Mouse (Mus musculus) cerebellum, postnatal 25 days (tissue): ENCODE measurements at regions not wholly inside any gene's neighbourhood (a gene's known extent, or its start where the extent isn't known, plus 50 kb on each side); places are given as distances from the start of the nearest gene placed in this dataset.

Experiments used
- DNase-seq, 2 experiments: peaks; one replicate each; pipeline ENCODE4 v3.0.0; 2021; ENCODE audit warnings: mixed read lengths in 2 of 2

- peak in 1 of 2 experiments; percentile 5 for DNase-seq
Observed at GRCm38 (mm10) chr3:38820787-38821186, 66.0 kb upstream of the Fat4 start.

GRCm38 (mm10) chr3:38820315-38820714, 66.4 kb upstream of the Fat4 start:
- peak; percentile 5 to 43 for DNase-seq

- DNase-seq, result no peak
Observed at GRCm38 (mm10) chr3:38817651-38818050, 69.1 kb upstream of the Fat4 start.

GRCm38 (mm10) chr3:38812457-38812856, 74.3 kb upstream of the Fat4 start:
- DNase-seq, result no peak

GRCm38 (mm10) chr3:38811635-38812034, 75.1 kb upstream of the Fat4 start:
- DNase-seq, result no peak

GRCm38 (mm10) chr3:38806469-38807055, 80.2 kb upstream of the Fat4 start:
- DNase-seq, result no peak

- DNase-seq, result no peak
Observed at GRCm38 (mm10) chr3:38806036-38806435, 80.7 kb upstream of the Fat4 start.

- no peak for DNase-seq
Observed at GRCm38 (mm10) chr3:38795646-38796301, 91.0 kb upstream of the Fat4 start.

GRCm38 (mm10) chr3:38793221-38793620, 93.5 kb upstream of the Fat4 start:
- DNase-seq, result no peak

- no peak for DNase-seq
Observed at GRCm38 (mm10) chr3:38788751-38789150, 98.0 kb upstream of the Fat4 start.

GRCm38 (mm10) chr3:38783711-38784110, 103.0 kb upstream of the Fat4 start:
- no peak for DNase-seq

GRCm38 (mm10) chr3:38783051-38783450, 103.7 kb upstream of the Fat4 start:
- no peak for DNase-seq

- no peak for DNase-seq
Observed at GRCm38 (mm10) chr3:38776743-38777366, 109.9 kb upstream of the Fat4 start.

GRCm38 (mm10) chr3:38754632-38755123, 132.1 kb upstream of the Fat4 start:
- DNase-seq, result no peak

GRCm38 (mm10) chr3:38753446-38754205, 133.1 kb upstream of the Fat4 start:
- no peak for DNase-seq

GRCm38 (mm10) chr3:38742155-38742554, 144.6 kb upstream of the Fat4 start:
- no peak for DNase-seq

- no peak for DNase-seq
Observed at GRCm38 (mm10) chr3:38722606-38723005, 164.1 kb upstream of the Fat4 start.

- DNase-seq, result no peak
Observed at GRCm38 (mm10) chr3:38712078-38712873, 174.5 kb upstream of the Fat4 start.

GRCm38 (mm10) chr3:38711229-38711628, 175.5 kb upstream of the Fat4 start:
- DNase-seq, result no peak

GRCm38 (mm10) chr3:38707891-38708290, 178.8 kb upstream of the Fat4 start:
- no peak for DNase-seq

- no peak for DNase-seq
Observed at GRCm38 (mm10) chr3:38699206-38699605, 187.5 kb upstream of the Fat4 start.

GRCm38 (mm10) chr3:38697871-38698270, 188.9 kb upstream of the Fat4 start:
- no peak for DNase-seq

- DNase-seq, result no peak
Observed at GRCm38 (mm10) chr3:38697349-38697748, 189.4 kb upstream of the Fat4 start.
